Mouse (Mus musculus) liver, embryonic 11.5 days (tissue): ENCODE measurements around the gene Gopc. TPM values are rescaled to one million over a fixed set of nuclear protein-coding genes. Genes with fewer than 3 reads are reported as not detected.
A peak's percentile ranks its signal among the peaks of the same experiment; 100 is the strongest.

Experiments
- ATAC-seq: fragments of 200-750 bp; cut with Nextera tagmentation; replicated peaks from 2 replicates; pipeline ENCODE4 v1.8.0; 2017; ENCODE audit warnings: moderate number of reproducible peaks, mild to moderate bottlenecking, moderate TSS enrichment, moderate library complexity; ENCODE audit not compliant: low FRiP score
- DNase-seq: peaks from one replicate; pipeline ENCODE4 v3.0.0-alpha.2; 2017; ENCODE audit warnings: low spot score
- H3K27ac ChIP-seq: fragments of 300-500 bp; sonication (generic); 2 replicates; pipeline ENCODE4 v1.5.1; 2014; ENCODE audit warnings: mild to moderate bottlenecking, low read depth, low read length, control low read depth
- H3K27me3 ChIP-seq: fragments of 300-500 bp; sonication (generic); replicated peaks from 2 replicates; pipeline ENCODE4 v1.6.1; 2014; ENCODE audit warnings: low read length, mixed read lengths; ENCODE audit not compliant: control insufficient read depth, insufficient read depth
- H3K36me3 ChIP-seq: fragments of 300-500 bp; sonication (generic); 2 replicates; pipeline ENCODE4 v1.6.1; 2014; ENCODE audit warnings: mild to moderate bottlenecking, low read length, moderate library complexity, mixed read lengths; ENCODE audit not compliant: control insufficient read depth, insufficient read depth
- H3K4me1 ChIP-seq: fragments of 300-500 bp; sonication (generic); replicated peaks from 2 replicates; pipeline ENCODE4 v1.6.1; 2014; ENCODE audit warnings: low read length, mixed read lengths; ENCODE audit not compliant: control insufficient read depth, insufficient read depth
- H3K4me2 ChIP-seq: fragments of 300-500 bp; sonication (generic); 2 replicates; pipeline ENCODE4 v1.6.1; 2014; ENCODE audit warnings: mild to moderate bottlenecking, control low read depth, moderate library complexity
- H3K4me3 ChIP-seq: fragments of 300-500 bp; sonication (generic); 2 replicates; pipeline ENCODE4 v1.5.1; 2014; ENCODE audit warnings: low read depth, low read length, control low read depth
- H3K9ac ChIP-seq: fragments of 300-500 bp; sonication (generic); 2 replicates; pipeline ENCODE4 v1.6.1; 2014; ENCODE audit warnings: low read depth, low read length, control low read depth
- H3K9me3 ChIP-seq: fragments of 300-500 bp; sonication (generic); 2 replicates; pipeline ENCODE4 v1.6.1; 2016; ENCODE audit warnings: low read length, inconsistent platforms, mixed read lengths; ENCODE audit not compliant: control insufficient read depth
- WGBS: fragments of 180-500 bp; shearing (Covaris S2); extraction: QIAGEN DNeasy Blood & Tissue Kit; methylation state at CpG from one replicate; pipeline ENCODE4 v1.1.7; 2014; 5-methylcytosine and 5-hydroxymethylcytosine counted together
- polyA plus RNA-seq: library from polyadenylated mRNA; unstranded; fragments of >200 nt; fragmentation: Nextera tagmentation; extraction: Ambion mirVana; gene quantifications from 2 replicates; pipeline ENCODE4 v1.2.1, GENCODE M21; 2014

Gene Gopc
- polyA plus RNA-seq, 1 experiment from 2014 or later = 9.8 TPM

DNA sequence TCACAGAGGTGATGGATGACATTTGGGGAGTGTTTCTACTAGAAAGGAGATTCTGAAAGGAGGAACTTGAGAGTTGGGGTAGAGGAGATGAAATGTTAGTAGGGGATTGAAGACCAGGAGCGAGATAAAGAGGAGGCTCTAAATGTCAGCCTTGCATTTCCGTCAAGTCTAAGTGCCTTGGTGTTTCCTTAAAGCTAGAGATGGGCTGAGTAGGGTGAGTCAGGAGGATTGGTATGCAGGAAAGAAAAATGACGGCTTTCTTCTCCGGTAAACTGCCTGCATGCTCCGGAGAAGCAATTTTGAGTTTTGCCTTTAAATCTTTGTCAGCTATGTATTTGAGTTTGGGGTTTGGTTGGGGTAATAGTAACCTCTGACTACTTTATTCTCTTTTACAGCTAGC, 37.0 kb upstream of the Gopc start:
- Histone ChIP-seq H3K4me1 (peaks cover 18% of the 10 kb centered on the region), H3K4me3 (peak overlapping the region; percentile 99), H3K27ac (peak overlapping the region; percentile 9; the same call in 1 of the 2 replicates), H3K4me2 (peak overlapping the region; percentile 90), H3K9ac (peak overlapping the region; percentile 86), H3K36me3 (no peaks in the 10 kb centered on the region), H3K27me3 (no peaks in the 10 kb centered on the region), H3K9me3 (no peaks in the 10 kb centered on the region)
- ATAC-seq (no peak), DNase-seq (no peak)
- 43% methylated on average over 5 of the region's 5 CpGs for WGBS

DNA sequence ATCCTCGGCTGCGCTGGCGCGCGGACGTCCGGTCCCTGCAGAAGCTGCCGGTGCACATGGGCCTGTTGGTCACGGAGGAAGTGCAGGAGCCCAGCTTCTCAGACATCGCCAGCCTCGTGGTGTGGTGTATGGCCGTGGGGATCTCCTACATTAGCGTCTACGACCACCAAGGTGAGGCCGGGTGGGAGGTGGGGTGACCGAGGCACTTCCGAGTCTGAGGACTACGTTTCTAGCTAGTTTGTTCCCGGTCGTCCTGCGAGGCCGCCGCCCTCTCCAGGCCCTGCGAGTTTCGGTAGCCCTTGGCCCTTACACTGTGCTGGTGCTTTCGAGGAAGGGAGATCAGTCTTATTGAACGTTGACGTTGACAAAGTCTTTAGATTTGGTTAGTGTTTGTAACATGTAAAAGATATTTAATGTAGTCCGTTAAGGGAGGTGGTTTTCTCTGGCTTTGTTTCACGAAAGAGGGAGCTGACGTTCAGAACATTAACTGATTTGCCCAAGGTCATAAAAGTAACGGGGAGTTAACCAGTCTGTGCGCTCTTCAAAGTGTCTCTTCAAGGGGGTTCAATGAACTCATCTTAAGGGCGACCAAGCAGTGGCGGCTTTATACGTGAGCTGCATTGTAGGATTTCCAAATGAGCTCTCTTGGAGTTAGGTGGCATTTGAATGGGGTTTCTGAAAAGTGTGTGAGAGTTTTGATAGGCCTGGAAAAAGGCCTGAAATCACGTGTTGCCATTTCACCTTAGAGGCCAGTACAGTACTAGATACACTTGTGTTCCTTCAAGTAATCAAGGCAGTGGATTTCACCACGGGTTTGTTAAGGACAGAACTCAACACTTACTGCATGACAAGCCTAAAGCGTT, 36.3 kb upstream of the Gopc start:
- ATAC-seq = peak; percentile 38
- no peaks in the 10 kb centered on the region for H3K9me3 ChIP-seq
- no peak for DNase-seq
- no peaks in the 10 kb centered on the region for H3K36me3 ChIP-seq
- WGBS = 2% methylated on average over 39 of the region's 39 CpGs
- H3K4me3 ChIP-seq = peak overlapping the region; percentile 99
- peaks cover 18% of the 10 kb centered on the region for H3K4me1 ChIP-seq
- H3K9ac ChIP-seq = peak overlapping the region; percentile 86
- H3K27me3 ChIP-seq = no peaks in the 10 kb centered on the region
- peak overlapping the region; percentile 74 for H3K27ac ChIP-seq
- peak overlapping the region; percentile 90 for H3K4me2 ChIP-seq

DNA sequence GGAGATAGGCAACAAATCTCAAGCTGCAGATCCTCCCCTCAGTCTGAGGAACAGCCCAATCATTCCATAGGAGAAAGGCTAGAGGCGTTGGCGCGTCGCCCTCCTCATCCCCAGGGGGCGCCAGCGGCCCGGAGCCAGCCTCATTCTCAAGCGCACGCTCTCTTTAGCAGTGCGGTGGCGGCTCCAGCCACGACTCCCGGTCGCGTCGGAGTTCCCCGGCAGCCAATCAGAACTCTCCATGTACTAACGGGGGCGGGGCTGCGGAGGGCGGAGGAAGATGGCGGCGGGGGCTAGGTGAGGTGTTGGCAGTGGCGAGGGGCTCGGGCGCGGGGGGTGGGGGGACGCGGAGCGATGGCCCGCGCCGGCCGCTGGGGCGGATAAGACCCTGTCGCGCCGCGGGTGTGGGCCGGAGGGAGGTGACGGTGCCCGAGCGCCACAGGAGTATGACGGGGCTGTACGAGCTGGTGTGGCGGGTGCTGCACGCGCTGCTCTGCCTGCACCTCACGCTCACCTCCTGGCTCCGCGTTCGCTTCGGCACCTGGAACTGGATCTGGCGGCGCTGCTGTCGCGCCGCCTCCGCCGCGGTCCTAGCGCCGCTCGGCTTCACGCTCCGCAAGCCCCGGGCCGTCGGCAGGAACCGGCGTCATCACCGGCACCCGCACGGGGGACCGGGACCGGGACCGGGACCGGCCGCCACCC, 35.5 kb upstream of the Gopc start, which contains the start of gene Nus1:
Gene Nus1 (plus strand): TSS at position 249 of the 699 bp plus-strand sequence.
- H3K9me3 ChIP-seq = no peaks in the 10 kb centered on the region
- H3K4me2 ChIP-seq = peak within 1 kb of the TSS; percentile 90
- no peaks in the 10 kb centered on the region for H3K36me3 ChIP-seq
- peak within 1 kb of the TSS; percentile 99 for H3K4me3 ChIP-seq
- under 1% methylated on average over 70 of the region's 79 CpGs for WGBS
- H3K27ac ChIP-seq = peak within 1 kb of the TSS; percentile 74
- H3K4me1 ChIP-seq = peaks cover 18% of the 10 kb centered on the region
- peak within 1 kb of the TSS; percentile 86 for H3K9ac ChIP-seq
- ATAC-seq (peak; percentile 98), DNase-seq (peak; percentile 95)
- H3K27me3 ChIP-seq = no peaks in the 10 kb centered on the region

DNA sequence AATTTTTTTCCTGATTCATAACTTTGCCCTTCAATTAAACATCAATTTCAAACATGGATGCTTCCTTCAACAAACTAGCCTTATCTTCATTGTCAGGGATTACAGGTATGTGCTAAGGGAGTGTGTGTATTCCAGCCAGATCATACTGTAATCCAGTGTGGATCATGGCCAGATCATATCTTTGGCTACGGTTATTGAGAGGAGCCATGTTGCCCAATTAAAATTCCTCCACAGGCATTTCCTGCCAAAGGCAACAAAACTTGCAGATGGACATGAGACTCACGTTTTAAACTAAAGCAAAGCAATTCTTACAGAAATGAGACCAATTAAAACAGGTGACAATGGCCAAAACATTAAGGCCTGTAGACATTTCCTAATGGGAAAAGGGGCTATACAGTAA, 34.5 kb upstream of the Gopc start:
- ATAC-seq (no peak), DNase-seq (no peak)
- WGBS = 63% methylated on average over 2 of the region's 2 CpGs
- H3K4me3 ChIP-seq = peak overlapping the region; percentile 99; the same call in 1 of the 2 replicates
- H3K27ac ChIP-seq = no peak overlapping the region
- H3K9ac ChIP-seq = no peak overlapping the region
- no peaks in the 10 kb centered on the region for H3K9me3 ChIP-seq
- no peaks in the 10 kb centered on the region for H3K36me3 ChIP-seq
- H3K4me2 ChIP-seq = peak overlapping the region; percentile 68
- no peaks in the 10 kb centered on the region for H3K27me3 ChIP-seq
- peaks cover 16% of the 10 kb centered on the region for H3K4me1 ChIP-seq

DNA sequence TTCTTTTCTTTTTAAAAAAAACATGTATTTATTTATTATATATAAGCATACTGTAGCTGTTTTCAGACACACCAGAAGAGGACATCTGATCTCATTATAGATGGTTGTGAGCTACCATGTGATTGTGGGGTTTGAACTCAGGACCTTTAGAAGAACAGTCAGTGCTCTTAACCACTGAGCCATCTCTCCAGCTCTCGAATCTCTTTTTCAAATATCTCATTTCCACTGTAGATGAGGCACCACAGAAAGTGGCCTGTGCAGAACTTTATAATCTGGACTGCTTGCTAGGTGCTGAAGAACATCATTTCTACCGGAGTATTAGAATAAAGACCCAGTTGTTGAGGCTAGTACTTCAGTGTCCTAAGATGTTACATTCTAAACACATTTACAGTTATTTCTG, 33.1 kb upstream of the Gopc start:
- no peak for DNase-seq
- Histone ChIP-seq H3K36me3 (no peaks in the 10 kb centered on the region), H3K4me3 (no peak overlapping the region), H3K4me2 (no peak overlapping the region), H3K4me1 (peaks cover 16% of the 10 kb centered on the region), H3K27ac (no peak overlapping the region), H3K9me3 (no peaks in the 10 kb centered on the region), H3K9ac (no peak overlapping the region), H3K27me3 (no peaks in the 10 kb centered on the region)
- ATAC-seq = no peak
- 81% methylated on average over 2 of the region's 2 CpGs for WGBS

DNA sequence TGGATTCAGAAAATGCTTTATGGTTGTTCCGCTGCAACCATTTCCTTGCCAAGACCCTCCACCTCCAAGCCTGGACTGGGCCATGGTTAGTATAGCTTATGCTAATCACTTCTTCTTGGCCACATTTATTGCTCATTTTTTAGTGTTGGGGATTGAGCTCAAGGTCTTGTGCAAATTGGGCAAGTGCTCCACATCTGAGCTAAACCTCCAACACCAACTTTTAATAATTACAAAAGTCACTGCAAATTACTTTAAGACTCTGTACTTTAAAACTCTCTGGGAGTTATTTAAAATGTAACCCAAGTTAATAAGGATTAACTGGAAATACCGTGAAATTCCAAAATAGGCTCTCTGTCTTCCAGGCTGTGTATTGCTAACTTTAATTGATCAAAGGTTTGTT, 25.6 kb upstream of the Gopc start:
- H3K9ac ChIP-seq = no peak overlapping the region
- no peak overlapping the region for H3K4me2 ChIP-seq
- H3K36me3 ChIP-seq = no peaks in the 10 kb centered on the region
- H3K27ac ChIP-seq = no peak overlapping the region
- H3K9me3 ChIP-seq = no peaks in the 10 kb centered on the region
- no peak for DNase-seq
- no peaks in the 10 kb centered on the region for H3K4me1 ChIP-seq
- no peaks in the 10 kb centered on the region for H3K27me3 ChIP-seq
- H3K4me3 ChIP-seq = no peak overlapping the region
- ATAC-seq = no peak
- 90% methylated on average over 2 of the region's 2 CpGs for WGBS

DNA sequence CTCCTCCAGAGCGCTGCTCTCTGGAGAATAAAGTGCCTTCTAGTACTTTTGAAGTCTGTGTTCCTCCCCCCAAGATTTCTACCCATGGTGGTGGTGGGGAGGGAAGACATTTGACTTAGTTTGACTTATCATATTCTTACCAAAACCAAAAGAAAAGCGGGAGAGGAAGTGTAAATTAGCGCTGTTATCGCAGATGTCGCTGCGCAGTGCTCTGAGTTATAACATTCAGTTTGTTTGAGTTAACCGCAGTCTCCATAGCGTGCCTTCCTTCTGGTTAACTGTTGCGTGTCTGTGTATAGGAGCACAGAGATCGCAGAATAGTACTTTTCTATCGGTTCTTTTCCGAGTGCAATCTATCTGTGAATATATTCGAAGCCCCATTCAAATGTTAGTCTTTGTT, 23.2 kb upstream of the Gopc start:
- 83% methylated on average over 13 of the region's 13 CpGs for WGBS
- Histone ChIP-seq H3K4me2 (no peak overlapping the region), H3K27ac (no peak overlapping the region), H3K27me3 (no peaks in the 10 kb centered on the region), H3K36me3 (no peaks in the 10 kb centered on the region), H3K9ac (no peak overlapping the region), H3K4me3 (no peak overlapping the region), H3K9me3 (no peaks in the 10 kb centered on the region), H3K4me1 (no peaks in the 10 kb centered on the region)
- no peak for DNase-seq
- no peak for ATAC-seq

DNA sequence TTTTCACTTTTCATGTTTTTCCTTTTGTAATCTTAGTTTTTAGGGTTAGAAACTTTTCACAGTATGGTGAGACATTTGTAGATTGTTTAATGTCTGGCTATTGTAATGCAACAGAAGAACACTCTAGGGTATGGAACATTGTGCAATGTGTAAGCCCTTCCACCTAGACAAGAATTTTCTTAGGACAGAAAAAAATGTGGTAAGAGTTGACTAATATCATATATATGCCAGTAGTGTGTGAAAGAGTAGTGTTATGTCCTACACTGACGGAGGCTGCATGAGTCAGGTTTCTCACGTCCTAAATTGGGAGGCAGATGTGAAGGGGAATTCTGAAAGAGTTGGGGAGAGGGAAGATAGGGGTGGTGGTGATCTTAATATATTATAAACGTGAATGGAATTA, 17.8 kb upstream of the Gopc start:
- 59% methylated on average over 3 of the region's 3 CpGs for WGBS
- no peak overlapping the region for H3K9ac ChIP-seq
- H3K9me3 ChIP-seq = no peaks in the 10 kb centered on the region
- no peak overlapping the region for H3K4me3 ChIP-seq
- H3K27ac ChIP-seq = no peak overlapping the region
- no peaks in the 10 kb centered on the region for H3K36me3 ChIP-seq
- no peak for DNase-seq
- no peaks in the 10 kb centered on the region for H3K27me3 ChIP-seq
- no peak for ATAC-seq
- no peak overlapping the region for H3K4me2 ChIP-seq
- H3K4me1 ChIP-seq = no peaks in the 10 kb centered on the region
